Mouse (Mus musculus) CH12.LX (cell line): Measurements from ENCODE around the gene Nbeal1.

Experiments used
- BHLHE40 ChIP-seq: IDR thresholded peaks from 2 replicates; pipeline ENCODE4 v1.6.1; 2011; ENCODE audit warnings: mild to moderate bottlenecking, low read depth, low read length, improper control_type of control experiment
- CTCF ChIP-seq, 2 experiments: IDR thresholded peaks in 1 of 2; conservative IDR thresholded peaks in 1 of 2; 2 replicates each; pipeline ENCODE4 v1.5.1; 2011 to 2012; ENCODE audit warnings: low read depth in 2 of 2, low read length in 2 of 2, improper control_type of control experiment in 1 of 2, inconsistent platforms in 1 of 2, mild to moderate bottlenecking in 1 of 2, moderate library complexity in 1 of 2
- EP300 ChIP-seq: IDR thresholded peaks from 2 replicates; pipeline ENCODE4 v1.6.1; 2011; ENCODE audit warnings: low read length, improper control_type of control experiment
- MEF2A ChIP-seq: IDR thresholded peaks from 2 replicates; pipeline ENCODE4 v1.6.1; 2014; ENCODE audit warnings: low read depth, mild to moderate bottlenecking, inconsistent platforms, low read length, improper control_type of control experiment, borderline replicate concordance
- NRF1 ChIP-seq: IDR thresholded peaks from 2 replicates; pipeline ENCODE4 v1.6.1; 2014; ENCODE audit warnings: low read depth, mild to moderate bottlenecking, inconsistent platforms, low read length, improper control_type of control experiment, moderate library complexity
- POLR2A ChIP-seq: IDR thresholded peaks from 2 replicates; pipeline ENCODE4 v1.6.1; 2011; ENCODE audit warnings: low read depth, mild to moderate bottlenecking, improper control_type of control experiment, low read length
- ZKSCAN1 ChIP-seq: IDR thresholded peaks from 2 replicates; pipeline ENCODE4 v1.6.1; 2012; ENCODE audit warnings: low read depth, inconsistent platforms, low read length, improper control_type of control experiment, borderline replicate concordance

GRCm38 (mm10) chr1:60137346-60137745, 43.1 kb upstream of the Nbeal1 start:
- TF ChIP-seq CTCF (conservative IDR thresholded peaks at IDR 0.05 in 1 of 2, IDR thresholded peaks at IDR 0.05 in 1 of 2; ENCODE audit: low read depth in 2 of 2, low read length in 2 of 2) (no peak), BHLHE40 (no peak), NRF1 (no peak), MEF2A (no peak), EP300 (no peak), POLR2A (no peak), ZKSCAN1 (no peak)
